Mouse (Mus musculus): Measurements from ENCODE around the gene Sccpdh. TPM values are rescaled to one million over a fixed set of nuclear protein-coding genes. Genes with fewer than 3 reads are reported as not detected.
A peak's percentile ranks its signal among the peaks of the same experiment; 100 is the strongest.
"Not testable (repeated sequence)": the region's sequence is repeated elsewhere in the genome, so short reads cannot be mapped to it uniquely, and the experiment has no call there.

The Sccpdh gene
- total RNA-seq, 2 experiments from 2014 or later: 54.5 to 63.2 TPM

GRCm38 (mm10) chr1:179664309-179664930 is 3.6 kb upstream of the Sccpdh start:
- no peak for DNase-seq (ENCODE audit: low spot score in 2 of 2)
- intact Hi-C loops (cut with DNase I): no loop called here

GRCm38 (mm10) chr1:179666971-179667370 is 1.0 kb upstream of the Sccpdh start:
- intact Hi-C loops (cut with DNase I): no loop called here
- no peak for DNase-seq (ENCODE audit: low spot score in 2 of 2)

- no peak for DNase-seq (ENCODE audit: low spot score in 2 of 2)
- intact Hi-C loops (cut with DNase I): no loop called here
Observed at GRCm38 (mm10) chr1:179667450-179667849, 560 bp upstream of the Sccpdh start.

- no peak for DNase-seq (ENCODE audit: low spot score in 2 of 2)
- intact Hi-C loops (cut with DNase I): no loop called here
Observed at GRCm38 (mm10) chr1:179668836-179669537, 977 bp downstream of the Sccpdh start.

DNA sequence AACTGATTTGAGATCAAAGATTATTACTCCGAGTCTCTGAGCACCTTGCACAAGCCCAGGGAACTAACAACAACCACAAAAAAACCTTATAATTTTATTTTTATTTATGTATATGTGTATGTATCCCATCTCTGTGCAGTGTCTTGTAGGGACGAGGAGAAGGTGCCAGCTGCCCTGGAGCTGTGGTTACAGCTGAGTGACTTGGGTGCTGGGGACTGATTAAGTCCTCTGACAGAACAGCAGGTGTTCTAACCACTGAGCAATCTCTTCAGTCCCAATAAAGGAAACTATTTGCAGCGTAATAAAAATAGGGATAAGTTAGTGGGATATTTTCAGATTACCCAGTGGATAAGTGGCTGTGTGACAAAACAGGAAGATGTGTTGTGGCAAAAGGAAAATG is 6.3 kb downstream of the Sccpdh start:
- intact Hi-C loops (cut with DNase I): no loop called here
- DNase-seq (ENCODE audit: low spot score in 2 of 2): no peak

DNA sequence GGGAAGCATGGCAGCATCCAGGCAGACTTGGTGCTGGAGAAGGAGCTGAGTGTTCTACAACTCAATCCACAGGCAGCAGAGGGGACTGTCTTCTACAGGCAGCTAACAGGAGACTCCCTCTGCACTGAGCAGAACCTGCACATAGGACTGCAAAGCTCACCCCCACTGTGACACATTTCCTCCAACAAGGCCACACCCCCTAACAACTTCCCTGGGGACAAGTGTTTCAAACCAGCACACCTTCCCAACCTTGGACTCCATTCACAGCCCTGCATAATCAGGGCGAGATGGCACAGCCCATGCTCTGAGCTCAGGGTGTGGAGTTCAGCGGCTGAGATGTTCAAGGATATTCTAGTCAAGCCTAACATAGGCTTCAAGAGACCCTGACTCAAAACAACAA is 9.0 kb downstream of the Sccpdh start:
- DNase-seq (ENCODE audit: low spot score in 2 of 2): no peak
- intact Hi-C loops (cut with DNase I): no loop called here

- intact Hi-C loops (cut with DNase I): no loop called here
Observed at GRCm38 (mm10) chr1:179679326-179679725, 11.3 kb downstream of the Sccpdh start.

GRCm38 (mm10) chr1:179682753-179683152 is 14.7 kb downstream of the Sccpdh start:
- intact Hi-C loops (cut with DNase I); DNase-seq (ENCODE audit: low spot score in 2 of 2): not testable (repeated sequence)

More at GRCm38 (mm10) chr1:179679326-179679725, 11.3 kb downstream of the Sccpdh start:
- DNase-seq (ENCODE audit: low spot score in 2 of 2): no peak

DNA sequence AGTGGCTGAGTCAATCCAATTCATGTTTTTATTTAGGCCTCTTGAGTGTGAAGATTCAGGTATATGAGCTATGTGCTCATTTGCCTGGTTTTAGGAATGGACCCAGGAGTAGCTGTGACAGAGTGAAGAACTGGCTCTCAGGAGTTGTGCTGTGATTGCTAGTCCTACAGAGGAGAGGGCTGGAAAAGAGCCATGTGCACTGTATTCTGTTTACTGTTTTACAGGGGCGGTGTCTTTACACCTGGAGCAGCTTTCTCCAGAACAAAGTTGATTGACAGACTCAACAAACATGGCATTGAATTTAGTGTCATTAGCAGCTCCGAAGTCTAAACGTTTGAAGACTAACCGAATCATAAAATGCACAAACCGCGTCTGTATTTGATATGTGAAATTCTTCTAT is 18.3 kb downstream of the Sccpdh start:
- no peak for DNase-seq (ENCODE audit: low spot score in 2 of 2)
- intact Hi-C loops (cut with DNase I): no loop called here

DNA sequence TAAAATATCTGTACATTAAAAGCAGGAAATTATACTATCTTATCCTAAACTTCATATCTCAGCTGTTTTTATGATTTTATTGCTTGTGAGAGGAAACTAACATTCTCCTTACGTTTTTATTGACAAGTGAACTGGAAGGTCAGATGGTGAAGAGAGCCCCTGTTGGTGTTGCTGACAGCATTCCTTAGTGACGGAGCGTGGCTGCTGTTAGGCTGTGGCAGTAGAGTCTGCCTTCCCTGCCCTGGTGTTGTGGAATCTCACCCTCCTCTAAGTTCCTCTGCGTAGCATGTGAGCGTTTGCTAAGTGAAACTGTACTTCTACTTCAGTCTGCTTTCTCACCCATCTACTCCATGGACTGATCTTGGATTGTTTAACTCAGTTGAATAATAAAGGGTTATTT is 18.8 kb downstream of the Sccpdh start:
- no peak for DNase-seq (ENCODE audit: low spot score in 2 of 2)
- intact Hi-C loops (cut with DNase I): no loop called here

DNA sequence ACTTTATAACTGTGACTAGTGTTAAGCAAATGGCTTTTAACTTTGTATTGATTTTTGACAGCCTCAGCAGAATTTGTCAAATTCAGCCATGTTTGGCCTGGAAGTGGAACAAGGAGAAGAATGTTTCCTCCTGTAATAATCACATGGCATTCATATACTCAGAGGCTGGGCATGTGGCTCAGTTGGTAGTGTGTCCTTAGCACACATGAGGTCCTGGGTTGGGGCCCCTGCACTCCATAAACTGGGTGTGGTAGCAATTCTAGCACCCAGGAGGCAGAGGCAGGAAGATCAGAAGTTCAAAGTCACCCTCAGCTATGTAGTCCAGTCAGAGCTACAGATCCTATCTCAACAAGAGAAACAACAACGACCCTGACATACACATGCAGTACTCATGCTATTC is 19.3 kb downstream of the Sccpdh start:
- intact Hi-C loops (cut with DNase I): no loop called here
- no peak for DNase-seq (ENCODE audit: low spot score in 2 of 2)

- intact Hi-C loops (cut with DNase I): no loop called here
- DNase-seq (ENCODE audit: low spot score in 2 of 2): no peak
Observed at GRCm38 (mm10) chr1:179687966-179688365, 20.0 kb downstream of the Sccpdh start.

DNA sequence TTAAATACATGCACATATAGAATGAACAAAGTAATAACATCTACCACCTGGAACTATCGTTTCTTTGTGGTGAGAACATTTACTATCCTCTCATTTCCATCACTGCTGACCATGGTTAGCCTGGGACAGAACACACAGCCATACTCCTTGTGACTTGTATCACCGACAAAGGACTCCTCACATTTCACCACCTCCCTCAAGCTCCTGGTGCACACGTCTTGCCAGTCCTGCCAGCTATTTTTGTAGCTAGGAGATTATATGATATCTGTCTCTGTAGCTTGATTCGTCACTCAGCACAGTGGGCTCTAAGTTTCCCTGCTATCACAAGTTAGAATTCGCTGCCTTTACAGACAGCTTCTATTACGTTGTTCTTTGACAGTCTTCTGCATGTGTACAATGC is 20.4 kb downstream of the Sccpdh start:
- intact Hi-C loops (cut with DNase I): no loop called here
- no peak for DNase-seq (ENCODE audit: low spot score in 2 of 2)

GRCm38 (mm10) chr1:179688914-179689313 is 20.9 kb downstream of the Sccpdh start:
- intact Hi-C loops (cut with DNase I): no loop called here
- no peak for DNase-seq (ENCODE audit: low spot score in 2 of 2)

DNA sequence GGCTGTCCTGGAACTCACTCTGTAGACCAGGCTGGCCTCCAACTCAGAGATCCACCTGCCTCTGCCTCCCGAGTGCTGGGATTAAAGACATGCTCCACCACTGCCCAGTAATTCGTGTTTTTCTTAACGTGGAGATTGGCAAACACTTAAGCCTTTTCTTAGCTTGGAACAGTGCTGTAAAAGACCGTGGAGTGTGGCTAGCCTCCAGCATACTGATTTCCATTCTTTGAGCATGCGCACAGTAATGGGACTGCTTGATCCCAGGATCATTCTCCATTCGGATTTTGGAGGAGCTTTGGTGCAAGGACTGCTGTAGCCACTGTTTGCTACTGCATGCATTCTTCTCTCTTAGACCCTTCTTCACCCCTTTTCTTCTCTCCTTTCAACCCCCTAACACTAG is 21.5 kb downstream of the Sccpdh start:
- intact Hi-C loops (cut with DNase I): no loop called here
- no peak for DNase-seq (ENCODE audit: low spot score in 2 of 2)

DNA sequence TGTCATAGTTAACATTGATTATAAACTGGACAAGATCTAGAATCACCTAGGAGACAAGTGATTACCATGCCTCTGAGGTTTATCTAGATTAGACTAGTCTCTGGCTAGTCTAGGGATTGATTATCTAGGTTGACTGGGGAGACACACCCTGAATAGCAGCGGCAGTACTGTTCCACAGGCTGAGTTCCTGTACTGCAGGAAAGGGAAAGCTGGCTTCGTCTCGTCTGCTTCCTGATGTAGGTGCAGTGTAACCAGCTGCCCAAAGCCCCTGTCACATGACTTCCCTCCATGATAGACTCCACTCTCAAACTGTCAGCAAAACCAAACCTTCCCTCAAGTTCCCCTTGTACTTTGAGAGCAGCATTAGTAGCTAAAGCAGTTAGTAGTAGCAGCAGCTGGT is 36.1 kb downstream of the Sccpdh start:
- no peak for DNase-seq (ENCODE audit: low spot score in 2 of 2)
- intact Hi-C loops (cut with DNase I): no loop called here

GRCm38 (mm10) chr1:179705154-179705553 is 37.1 kb downstream of the Sccpdh start:
- peak; percentile 53 to 63 for DNase-seq (ENCODE audit: low spot score in 2 of 2)
- intact Hi-C loops (cut with DNase I): no loop called here

GRCm38 (mm10) chr1:179709390-179709789 is 41.4 kb downstream of the Sccpdh start:
- DNase-seq (ENCODE audit: low spot score in 2 of 2): peak; percentile 81 to 82
- intact Hi-C loops (cut with DNase I): no loop called here

- intact Hi-C loops (cut with DNase I): no loop called here
- no peak for DNase-seq (ENCODE audit: low spot score in 2 of 2)
Observed at GRCm38 (mm10) chr1:179710739-179711138, 42.7 kb downstream of the Sccpdh start.

DNA sequence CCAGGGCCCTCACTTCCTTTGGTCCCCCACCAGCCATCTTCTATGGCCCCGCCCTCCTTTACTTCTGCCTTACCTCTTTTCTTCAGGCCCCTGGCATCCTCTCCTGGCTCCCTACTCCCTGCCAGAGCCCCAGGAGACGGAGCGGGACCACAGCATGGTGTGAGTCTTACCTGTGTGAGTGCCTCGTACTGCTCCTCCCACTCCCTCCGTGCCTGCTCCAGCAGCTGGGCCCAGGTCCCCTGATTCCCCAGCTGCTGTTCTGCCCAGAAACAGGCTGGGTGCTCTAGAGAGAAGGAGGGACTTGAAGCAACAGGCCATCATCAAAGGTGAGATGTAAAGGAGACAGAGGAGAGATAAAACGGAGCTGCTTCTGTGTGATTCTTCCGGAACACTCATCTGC is 44.6 kb downstream of the Sccpdh start:
- no peak for DNase-seq (ENCODE audit: low spot score in 2 of 2)
- intact Hi-C loops (cut with DNase I): no loop called here

GRCm38 (mm10) chr1:179713367-179713766 is 45.4 kb downstream of the Sccpdh start:
- intact Hi-C loops (cut with DNase I): no loop called here
- DNase-seq (ENCODE audit: low spot score in 2 of 2): no peak
